Mouse (Mus musculus) intestine, embryonic 15.5 days (tissue): ENCODE data around the gene Ccdc159. TPM values are rescaled to one million over a fixed set of nuclear protein-coding genes. Genes with fewer than 3 reads are reported as not detected.

ENCODE experiments used
- ATAC-seq: fragments of 200-750 bp; cut with Nextera tagmentation; 2 replicates; pipeline ENCODE4 v1.8.0; 2017; ENCODE audit warnings: moderate TSS enrichment, moderate library complexity
- H3K27ac ChIP-seq: fragments of 300-500 bp; sonication (generic); 2 replicates; pipeline ENCODE4 v1.5.1; 2015; ENCODE audit warnings: mild to moderate bottlenecking, inconsistent platforms
- H3K27me3 ChIP-seq: fragments of 300-500 bp; sonication (generic); replicated peaks from 2 replicates; pipeline ENCODE4 v1.6.1; 2015; ENCODE audit warnings: inconsistent platforms
- H3K36me3 ChIP-seq: fragments of 300-500 bp; sonication (generic); 2 replicates; pipeline ENCODE4 v1.6.1; 2015; ENCODE audit warnings: inconsistent platforms
- H3K4me1 ChIP-seq: fragments of 300-500 bp; sonication (generic); replicated peaks from 2 replicates; pipeline ENCODE4 v1.6.1; 2015; ENCODE audit warnings: inconsistent platforms
- H3K4me2 ChIP-seq: fragments of 300-500 bp; sonication (generic); replicated peaks from 2 replicates; pipeline ENCODE4 v1.6.1; 2015; ENCODE audit warnings: mild to moderate bottlenecking, inconsistent platforms
- H3K4me3 ChIP-seq: fragments of 300-500 bp; sonication (generic); replicated peaks from 2 replicates; pipeline ENCODE4 v1.5.1; 2015; ENCODE audit warnings: inconsistent platforms
- H3K9ac ChIP-seq: fragments of 300-500 bp; sonication (generic); 2 replicates; pipeline ENCODE4 v1.6.1; 2015; ENCODE audit warnings: inconsistent platforms
- H3K9me3 ChIP-seq: fragments of 300-500 bp; sonication (generic); 2 replicates; pipeline ENCODE4 v1.6.1; 2016; ENCODE audit warnings: inconsistent platforms
- WGBS: fragments of 180-500 bp; shearing (Covaris S2); methylation state at CpG from one replicate; pipeline ENCODE4 v1.1.7; 2015; 5-methylcytosine and 5-hydroxymethylcytosine counted together
- polyA plus RNA-seq: library from polyadenylated mRNA; unstranded; fragments of >200 nt; fragmentation: Nextera tagmentation; extraction: Ambion mirVana; gene quantifications from 2 replicates; pipeline ENCODE4 v1.2.1, GENCODE M21; 2015

The Ccdc159 gene
- polyA plus RNA-seq: 3.1 and 4.2 TPM in 2 replicates

DNA sequence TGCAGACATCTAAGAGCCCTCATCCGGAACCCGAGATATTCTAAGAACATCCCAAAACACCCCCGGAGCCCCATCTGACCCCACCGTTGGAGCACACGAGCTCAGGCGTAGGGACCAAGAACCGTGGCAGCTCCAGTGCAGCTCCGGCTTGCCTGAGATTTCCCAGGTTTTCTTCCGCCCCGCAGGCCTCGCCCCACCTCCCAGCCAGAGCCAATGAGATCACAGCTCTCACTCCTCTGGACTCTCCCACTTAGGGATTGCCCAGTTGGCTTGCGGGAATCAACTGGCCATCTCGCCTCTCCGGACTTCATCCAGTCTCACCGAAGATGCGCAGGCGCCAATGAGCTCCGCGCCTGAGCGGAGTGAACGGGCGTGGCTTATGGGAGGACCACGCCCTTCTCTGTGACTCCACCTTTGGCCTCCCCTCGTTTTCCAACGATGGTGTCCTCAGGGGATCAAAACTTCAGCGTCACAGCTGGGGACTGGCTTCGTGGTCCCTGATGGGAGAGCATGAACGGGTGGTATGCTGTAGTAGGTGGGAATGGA is at the start of gene Ccdc159, which contains the start of gene Tmem205:
TSS of gene Ccdc159 (plus strand) at position 264 of the 546 bp plus-strand sequence.
TSS of gene Tmem205 (minus strand) at position 349 of the 546 bp plus-strand sequence.
- Histone ChIP-seq H3K9ac (peak within 1 kb of the TSS; percentile 55), H3K9me3 (no peaks in the 10 kb centered on the region), H3K27ac (peak within 1 kb of the TSS; percentile 70), H3K27me3 (no peaks in the 10 kb centered on the region), H3K4me3 (peak within 1 kb of the TSS; percentile 51), H3K4me2 (peak within 1 kb of the TSS; percentile 72), H3K4me1 (peaks cover 13% of the 10 kb centered on the region; the same call in 1 of the 2 replicates), H3K36me3 (no peaks in the 10 kb centered on the region)
- under 1% methylated on average over 28 of the region's 28 CpGs for WGBS
- ATAC-seq: peak; percentile 98

DNA sequence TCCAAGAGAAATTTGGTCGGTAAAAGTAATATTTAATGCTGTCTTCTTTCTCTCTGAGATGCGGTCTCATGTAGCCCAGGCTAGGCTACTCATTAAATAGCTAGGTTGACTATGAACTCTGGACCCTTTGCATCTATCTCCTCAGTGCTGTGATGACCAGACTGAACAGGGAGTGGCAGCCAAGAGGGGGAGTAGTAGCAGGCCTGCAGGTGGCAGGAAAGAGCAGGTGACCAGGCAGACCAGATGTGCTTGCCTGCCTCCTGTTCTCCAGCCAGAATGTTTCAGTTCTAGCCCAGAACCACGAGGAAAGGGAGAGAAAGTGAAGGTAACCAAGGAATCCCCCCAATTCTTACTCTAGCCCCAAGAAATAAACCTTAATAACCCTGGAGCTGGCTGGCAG is 38.0 kb upstream of the Ccdc159 start:
- Histone ChIP-seq H3K27ac (no peak overlapping the region), H3K4me1 (no peaks in the 10 kb centered on the region), H3K27me3 (0 out of 2 replicates have a peak, but pooled peaks cover 4% of the 10 kb centered on the region), H3K9ac (no peak overlapping the region), H3K36me3 (no peaks in the 10 kb centered on the region), H3K4me3 (no peak overlapping the region), H3K4me2 (no peak overlapping the region), H3K9me3 (no peaks in the 10 kb centered on the region)
- WGBS: 62% methylated on average over 3 of the region's 3 CpGs
- ATAC-seq: no peak

DNA sequence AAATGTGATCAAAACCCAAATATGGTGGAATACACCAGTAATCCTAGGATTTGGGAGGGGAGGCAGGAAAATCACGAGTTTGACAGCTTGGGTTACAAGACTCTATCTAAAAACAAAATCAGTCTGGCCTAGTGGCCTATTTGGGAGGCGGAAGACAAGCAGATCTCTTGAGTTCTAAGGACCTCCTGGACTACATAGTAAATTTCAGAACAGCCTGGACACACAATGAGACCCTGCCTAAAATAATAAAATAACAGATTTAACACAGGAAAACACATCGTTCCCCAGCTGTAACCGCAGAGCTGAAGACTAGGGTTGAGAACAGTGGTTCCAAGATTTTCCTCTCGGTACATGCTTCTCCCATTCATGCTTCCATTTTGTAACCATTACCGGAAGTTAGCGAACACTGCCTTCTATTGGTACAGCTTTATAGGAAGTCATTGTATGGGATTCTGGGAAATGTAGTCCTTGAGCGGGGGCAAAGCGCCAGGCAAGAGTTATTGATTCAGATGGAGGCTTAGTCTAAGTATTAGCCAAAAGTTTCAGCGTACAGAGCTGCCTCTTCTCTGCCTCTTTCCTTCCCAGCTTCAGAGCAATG is 25.9 kb upstream of the Ccdc159 start:
- Histone ChIP-seq H3K9ac (no peak overlapping the region), H3K9me3 (no peaks in the 10 kb centered on the region), H3K4me1 (no peaks in the 10 kb centered on the region), H3K4me2 (peak overlapping the region; percentile 64), H3K36me3 (no peaks in the 10 kb centered on the region), H3K4me3 (peak overlapping the region; percentile 39), H3K27ac (no peak overlapping the region), H3K27me3 (no peaks in the 10 kb centered on the region)
- peak; percentile 94 for ATAC-seq
- 12% methylated on average over 10 of the region's 10 CpGs for WGBS

DNA sequence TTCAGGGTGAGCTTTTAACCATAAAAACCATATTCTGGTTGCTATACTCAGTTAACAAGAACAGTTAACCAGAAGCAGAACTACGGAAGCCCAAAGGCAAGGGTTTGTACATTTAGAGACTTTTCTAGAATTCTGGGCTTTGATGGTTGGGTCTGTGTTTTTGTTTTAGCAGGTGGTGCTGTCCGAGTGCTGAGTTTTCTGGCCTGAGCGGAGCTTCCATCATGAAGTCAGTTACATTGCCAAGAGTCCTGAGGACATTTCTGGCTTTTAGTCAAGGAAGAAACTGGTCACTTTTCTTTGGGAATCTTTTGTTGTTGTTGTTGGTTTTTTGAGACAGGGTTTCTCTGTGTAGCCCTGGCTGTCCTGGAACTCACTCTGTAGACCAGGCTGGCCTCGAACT is 23.2 kb upstream of the Ccdc159 start:
- Histone ChIP-seq H3K36me3 (no peaks in the 10 kb centered on the region), H3K4me1 (no peaks in the 10 kb centered on the region), H3K4me2 (no peak overlapping the region), H3K27ac (no peak overlapping the region), H3K9ac (no peak overlapping the region), H3K4me3 (no peak overlapping the region), H3K27me3 (no peaks in the 10 kb centered on the region), H3K9me3 (no peaks in the 10 kb centered on the region)
- no peak for ATAC-seq
- 84% methylated on average over 4 of the region's 4 CpGs for WGBS

DNA sequence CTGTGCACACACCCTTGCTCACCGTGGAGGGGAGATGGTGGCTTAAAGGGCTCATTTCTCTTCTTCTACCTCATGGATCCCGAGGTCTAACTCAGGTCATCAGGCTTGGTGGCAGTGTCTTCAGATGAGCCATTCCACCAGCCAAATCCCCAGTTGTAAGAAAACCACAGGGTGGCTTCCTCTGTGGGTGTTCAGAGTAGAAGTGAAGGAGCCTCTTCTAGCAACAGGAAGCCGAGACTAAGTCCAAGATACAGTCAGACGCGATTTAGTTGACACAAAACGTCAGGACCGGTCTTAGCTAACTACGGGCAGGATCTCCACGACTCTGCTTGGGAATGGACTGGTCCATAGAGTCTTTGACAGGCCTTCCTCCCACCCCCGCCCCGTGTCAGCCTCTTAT is 19.1 kb upstream of the Ccdc159 start:
- Histone ChIP-seq H3K4me3 (no peak overlapping the region), H3K4me2 (no peak overlapping the region), H3K36me3 (no peaks in the 10 kb centered on the region), H3K9ac (no peak overlapping the region), H3K4me1 (no peaks in the 10 kb centered on the region), H3K27me3 (no peaks in the 10 kb centered on the region), H3K27ac (no peak overlapping the region), H3K9me3 (no peaks in the 10 kb centered on the region)
- ATAC-seq: no peak
- WGBS: 73% methylated on average over 11 of the region's 11 CpGs

DNA sequence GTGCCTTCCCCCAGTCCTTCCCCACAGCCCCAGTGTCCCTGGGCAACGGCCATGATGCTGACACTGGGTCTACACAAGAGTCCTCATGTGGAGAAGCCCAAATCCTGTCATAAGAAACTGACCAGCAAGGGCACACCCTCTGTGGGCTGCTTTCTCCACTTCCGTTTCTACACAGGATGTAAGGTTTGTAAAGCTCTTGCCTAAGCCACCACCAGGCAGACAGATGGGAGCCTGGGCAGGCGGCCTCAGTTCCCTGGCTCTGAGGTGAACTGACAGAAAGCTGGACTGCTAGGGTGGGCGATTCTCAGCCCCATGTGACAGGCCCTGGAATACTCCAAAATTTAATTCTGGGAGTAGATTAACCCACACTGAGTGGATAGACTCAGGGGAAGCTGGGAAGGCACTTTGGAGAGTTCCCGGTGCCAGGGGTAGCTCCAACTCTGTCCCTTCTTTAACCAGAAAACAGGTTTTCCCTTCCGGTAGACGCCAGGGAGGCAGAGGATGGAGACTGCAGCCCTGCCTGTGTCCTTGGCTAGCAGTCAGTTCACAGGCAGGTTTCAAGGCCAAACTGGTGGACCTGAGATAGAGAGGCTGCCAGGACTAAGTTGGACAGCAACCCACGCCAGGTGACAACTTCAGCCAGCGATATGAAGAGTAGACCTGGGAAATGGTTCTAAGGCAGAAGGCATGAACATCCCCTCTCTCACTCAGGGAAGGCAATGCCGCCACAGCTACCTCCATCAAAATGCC is 17.6 kb upstream of the Ccdc159 start:
- Histone ChIP-seq H3K36me3 (no peaks in the 10 kb centered on the region), H3K9me3 (no peaks in the 10 kb centered on the region), H3K4me2 (no peak overlapping the region), H3K4me3 (no peak overlapping the region), H3K27me3 (no peaks in the 10 kb centered on the region), H3K9ac (no peak overlapping the region), H3K4me1 (no peaks in the 10 kb centered on the region), H3K27ac (no peak overlapping the region)
- ATAC-seq: no peak
- WGBS: 70% methylated on average over 10 of the region's 10 CpGs

DNA sequence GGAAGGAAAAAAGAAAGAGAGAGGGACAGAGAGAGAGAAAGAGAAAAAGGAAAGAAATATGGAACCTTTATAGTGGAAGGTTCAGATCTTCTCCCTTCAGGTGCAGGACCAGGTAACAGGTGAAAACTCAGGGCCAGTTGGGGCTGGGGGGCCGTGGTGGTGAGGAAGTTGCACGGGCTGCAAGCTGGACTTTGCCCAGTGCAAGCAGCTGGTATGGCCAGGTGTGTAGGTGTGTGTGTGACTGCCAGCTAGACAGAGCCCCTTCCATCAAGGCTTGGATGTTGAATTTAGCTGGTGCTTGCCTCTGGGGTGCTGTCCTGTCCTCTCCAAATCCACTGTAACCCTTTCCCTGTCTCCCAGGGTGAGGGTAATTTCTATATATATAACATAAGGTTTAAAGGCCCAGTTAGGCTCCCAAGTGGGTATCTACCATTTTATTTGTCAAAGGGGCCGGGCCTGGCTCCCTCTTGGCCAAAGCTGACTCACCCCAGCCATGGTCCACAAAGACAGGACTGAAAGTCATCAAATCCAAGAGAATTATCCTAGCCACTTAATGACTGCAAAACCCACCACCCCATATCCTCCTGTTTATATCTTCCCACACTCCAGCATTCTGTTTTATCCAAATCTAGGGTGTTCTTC is 10.3 kb upstream of the Ccdc159 start:
- ATAC-seq: peak; percentile 35
- Histone ChIP-seq H3K27me3 (no peaks in the 10 kb centered on the region), H3K9ac (peak overlapping the region; percentile 63), H3K27ac (0 out of 2 replicates have a peak overlapping the region, but pooled peaks have one; percentile 74), H3K4me3 (peak overlapping the region; percentile 57), H3K4me2 (peak overlapping the region; percentile 88), H3K36me3 (no peaks in the 10 kb centered on the region), H3K9me3 (no peaks in the 10 kb centered on the region), H3K4me1 (peaks cover 7% of the 10 kb centered on the region; the same call in 1 of the 2 replicates)
- WGBS: 39% methylated on average over 3 of the region's 3 CpGs

DNA sequence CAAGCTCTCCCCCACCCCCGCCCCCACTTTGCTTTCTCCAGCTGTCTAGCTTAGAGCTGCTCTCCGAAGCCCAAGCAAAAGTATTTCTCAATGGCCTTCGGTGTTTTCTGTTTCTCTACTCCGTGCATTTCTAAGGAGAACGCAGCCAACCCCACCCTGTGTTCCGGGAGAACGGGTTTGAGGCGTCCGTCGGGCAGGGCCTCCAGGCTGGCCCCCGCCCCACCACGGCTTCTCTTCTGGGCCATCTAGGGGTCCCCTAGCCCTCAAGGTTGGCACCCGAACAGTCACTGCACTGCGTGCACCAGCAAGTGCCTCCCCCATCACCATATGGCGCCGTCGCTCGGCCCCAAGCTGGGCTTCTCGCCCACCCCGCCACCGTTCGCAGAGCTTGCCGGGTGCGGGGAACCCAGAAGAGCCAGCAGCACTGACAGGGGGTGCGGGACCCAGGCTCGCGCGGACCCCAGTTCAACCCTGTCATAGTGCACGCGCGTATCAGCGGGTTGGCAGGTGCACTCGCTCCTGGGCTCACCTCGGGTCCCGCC is 9.7 kb upstream of the Ccdc159 start:
- Histone ChIP-seq H3K27ac (peak overlapping the region; percentile 74), H3K4me1 (peaks cover 7% of the 10 kb centered on the region; the same call in 1 of the 2 replicates), H3K4me3 (peak overlapping the region; percentile 57), H3K27me3 (no peaks in the 10 kb centered on the region), H3K36me3 (no peaks in the 10 kb centered on the region), H3K9me3 (no peaks in the 10 kb centered on the region), H3K4me2 (peak overlapping the region; percentile 88), H3K9ac (peak overlapping the region; percentile 63)
- ATAC-seq: peak; percentile 71
- 2% methylated on average over 35 of the region's 35 CpGs for WGBS

DNA sequence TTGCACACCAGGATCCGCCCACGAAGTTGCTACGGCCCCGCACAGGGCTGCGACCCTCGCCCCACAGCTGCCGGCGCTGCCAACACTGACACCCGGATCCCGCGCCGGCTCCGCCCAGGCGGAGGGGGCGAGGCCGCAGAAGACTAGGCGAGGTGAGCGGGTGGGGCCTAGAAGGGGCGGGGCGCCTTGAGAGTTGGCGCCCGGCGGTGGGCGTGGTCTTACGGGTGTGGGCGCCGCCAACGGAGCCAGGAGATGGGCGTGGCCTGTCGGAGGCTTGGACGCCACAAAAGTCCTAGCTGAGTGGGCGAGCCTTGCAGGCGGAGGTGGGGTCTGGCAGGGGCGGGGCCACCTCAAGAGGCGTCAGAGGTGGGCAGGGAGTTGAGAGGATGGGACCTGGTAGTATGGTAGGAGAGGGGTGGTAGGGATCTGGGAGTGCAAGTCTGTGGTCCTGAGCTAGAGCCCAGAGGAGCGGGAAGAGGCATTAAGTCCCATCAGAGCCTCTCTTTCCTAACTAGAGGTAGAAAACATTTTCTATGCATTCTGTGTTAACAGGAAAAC is 9.2 kb upstream of the Ccdc159 start, which contains the start of gene Rab3d:
TSS of gene Rab3d (minus strand) at position 158 of the 558 bp plus-strand sequence.
- peak; percentile 95 for ATAC-seq
- H3K27ac ChIP-seq: peak within 1 kb of the TSS; percentile 74

DNA sequence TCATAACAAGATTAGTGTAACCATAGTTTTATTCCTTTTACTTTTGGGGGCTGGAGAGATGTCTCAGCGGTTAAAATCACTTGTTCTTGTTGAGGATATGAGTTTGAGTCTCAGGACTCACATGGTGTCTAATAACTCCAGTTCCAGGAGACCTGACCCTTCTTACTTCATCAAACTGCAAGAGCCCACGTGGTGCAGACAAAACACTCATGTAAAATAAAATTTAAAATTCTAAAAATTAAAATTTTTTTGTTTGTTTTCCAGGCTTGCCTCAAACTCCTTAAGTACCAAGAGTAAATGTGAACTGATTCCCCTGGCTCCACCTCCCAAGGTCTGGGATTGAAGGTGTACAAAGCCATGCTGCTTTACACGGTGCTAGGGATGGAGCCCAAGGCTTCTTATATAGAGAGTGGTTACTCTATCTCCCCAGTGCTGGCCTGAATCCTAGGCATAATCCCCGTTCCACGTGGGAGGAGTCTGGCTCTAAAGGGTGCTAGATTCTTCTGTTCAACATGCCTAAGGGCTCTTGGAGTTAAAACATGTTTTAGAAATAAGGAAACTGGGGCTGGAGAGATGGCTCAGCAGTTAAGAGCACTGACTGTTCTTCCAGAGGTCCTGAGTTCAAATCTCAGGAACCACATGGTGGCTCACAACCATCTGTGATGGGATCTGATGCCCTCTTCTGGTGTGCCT is 8.4 kb upstream of the Ccdc159 start:
- Histone ChIP-seq H3K4me2 (peak overlapping the region; percentile 88), H3K27me3 (no peaks in the 10 kb centered on the region), H3K9ac (no peak overlapping the region), H3K4me1 (peaks cover 10% of the 10 kb centered on the region; the same call in 1 of the 2 replicates), H3K27ac (no peak overlapping the region), H3K4me3 (no peak overlapping the region), H3K36me3 (no peaks in the 10 kb centered on the region), H3K9me3 (no peaks in the 10 kb centered on the region)
- no peak for ATAC-seq
- WGBS: 25% methylated on average over 5 of the region's 5 CpGs

More for the DNA sequence above, 9.2 kb upstream of the Ccdc159 start, which contains the start of gene Rab3d:
- no peaks in the 10 kb centered on the region for H3K9me3 ChIP-seq
- no peaks in the 10 kb centered on the region for H3K27me3 ChIP-seq
- peak within 1 kb of the TSS; percentile 63 for H3K9ac ChIP-seq
- peak within 1 kb of the TSS; percentile 88 for H3K4me2 ChIP-seq
- H3K36me3 ChIP-seq: no peaks in the 10 kb centered on the region
- H3K4me1 ChIP-seq: peaks cover 7% of the 10 kb centered on the region; the same call in 1 of the 2 replicates
- H3K4me3 ChIP-seq: peak within 1 kb of the TSS; percentile 57
- under 1% methylated on average over 36 of the region's 36 CpGs for WGBS

DNA sequence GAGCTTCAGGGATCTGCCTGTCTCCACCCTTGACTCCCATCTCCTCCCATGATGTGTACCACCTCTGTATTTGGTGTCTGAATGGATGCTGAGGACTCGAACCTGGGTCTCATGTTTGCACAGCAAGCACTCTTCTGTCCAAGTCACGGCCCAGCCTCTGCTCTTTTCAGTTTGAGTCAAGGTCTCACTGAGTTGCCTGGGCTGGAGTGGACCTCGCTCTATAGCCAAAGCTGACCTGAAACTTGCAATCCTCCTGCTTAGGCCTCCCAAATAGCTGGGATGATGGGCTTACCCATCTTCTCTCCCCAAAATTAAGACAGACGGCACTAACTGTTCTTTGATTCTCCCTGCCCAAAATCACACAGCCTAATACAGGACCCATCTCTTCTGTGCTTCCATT is 4.2 kb upstream of the Ccdc159 start:
- Histone ChIP-seq H3K9me3 (no peaks in the 10 kb centered on the region), H3K4me3 (no peak overlapping the region), H3K9ac (no peak overlapping the region), H3K36me3 (no peaks in the 10 kb centered on the region), H3K27me3 (no peaks in the 10 kb centered on the region), H3K27ac (no peak overlapping the region), H3K4me1 (peaks cover 15% of the 10 kb centered on the region; the same call in 1 of the 2 replicates), H3K4me2 (no peak overlapping the region)
- 88% methylated on average over 4 of the region's 4 CpGs for WGBS
- ATAC-seq: no peak
